Mouse (Mus musculus): ENCODE data around the gene Rras2. TPM values are rescaled to one million over a fixed set of nuclear protein-coding genes. Genes with fewer than 3 reads are reported as not detected.

The Rras2 gene
- polyA plus RNA-seq, 1 experiment from 2014 or later = 51.2 TPM

- H3K9ac ChIP-seq (ENCODE audit: low read depth, low read length) = no peak overlapping the region
- H3K4me3 ChIP-seq (replicated peaks; ENCODE audit: low read depth, low read length) = no peak overlapping the region
- ATAC-seq (replicated peaks; ENCODE audit: low FRiP score, low read depth) (no peak), DNase-seq (ENCODE audit: low spot score) (no peak)
- H3K27me3 ChIP-seq (ENCODE audit: insufficient read depth, low read length) = no peaks in the 10 kb centered on the region
- no peaks in the 10 kb centered on the region for H3K4me1 ChIP-seq (replicated peaks; ENCODE audit: insufficient read depth, low read length)
- no peak overlapping the region for H3K27ac ChIP-seq
- no peaks in the 10 kb centered on the region for H3K9me3 ChIP-seq (replicated peaks; ENCODE audit: low read length)
- TF ChIP-seq CTCF (IDR thresholded peaks at IDR 0.05; ENCODE audit: low read depth) = no peak
- H3K36me3 ChIP-seq (ENCODE audit: insufficient read depth, low read length) = no peaks in the 10 kb centered on the region
- H3K4me2 ChIP-seq (ENCODE audit: low read length) = no peak overlapping the region
- WGBS = 69% methylated on average over 3 of the region's 3 CpGs
Observed at GRCm38 (mm10) chr7:114018861-114019260, 98.7 kb downstream of the Rras2 start.

GRCm38 (mm10) chr7:114016001-114016949 is 101.3 kb downstream of the Rras2 start:
- H3K27me3 ChIP-seq (ENCODE audit: insufficient read depth, low read length) = no peaks in the 10 kb centered on the region
- no peak overlapping the region for H3K27ac ChIP-seq
- H3K4me2 ChIP-seq (ENCODE audit: low read length) = no peak overlapping the region
- ATAC-seq (replicated peaks; ENCODE audit: low FRiP score, low read depth) (no peak), DNase-seq (ENCODE audit: low spot score) (no peak)
- no peak for TF ChIP-seq CTCF (IDR thresholded peaks at IDR 0.05; ENCODE audit: low read depth)
- H3K4me3 ChIP-seq (replicated peaks; ENCODE audit: low read depth, low read length) = no peak overlapping the region
- WGBS = 76% methylated on average over 8 of the region's 8 CpGs
- H3K9ac ChIP-seq (ENCODE audit: low read depth, low read length) = no peak overlapping the region
- H3K4me1 ChIP-seq (replicated peaks; ENCODE audit: insufficient read depth, low read length) = no peaks in the 10 kb centered on the region
- H3K36me3 ChIP-seq (ENCODE audit: insufficient read depth, low read length) = no peaks in the 10 kb centered on the region
- H3K9me3 ChIP-seq (replicated peaks; ENCODE audit: low read length) = no peaks in the 10 kb centered on the region

- no peaks in the 10 kb centered on the region for H3K9me3 ChIP-seq (replicated peaks; ENCODE audit: low read length)
- WGBS = 52% methylated on average over 9 of the region's 9 CpGs
- H3K36me3 ChIP-seq (ENCODE audit: insufficient read depth, low read length) = no peaks in the 10 kb centered on the region
- DNase-seq (ENCODE audit: low spot score) (no peak), ATAC-seq (replicated peaks; ENCODE audit: low FRiP score, low read depth) (no peak)
- H3K4me1 ChIP-seq (replicated peaks; ENCODE audit: insufficient read depth, low read length) = no peaks in the 10 kb centered on the region
- no peak for TF ChIP-seq CTCF (IDR thresholded peaks at IDR 0.05; ENCODE audit: low read depth)
- H3K27ac ChIP-seq = no peak overlapping the region
- H3K27me3 ChIP-seq (ENCODE audit: insufficient read depth, low read length) = no peaks in the 10 kb centered on the region
- no peak overlapping the region for H3K4me2 ChIP-seq (ENCODE audit: low read length)
- H3K9ac ChIP-seq (ENCODE audit: low read depth, low read length) = no peak overlapping the region
- no peak overlapping the region for H3K4me3 ChIP-seq (replicated peaks; ENCODE audit: low read depth, low read length)
Observed at GRCm38 (mm10) chr7:114011726-114012443, 105.7 kb downstream of the Rras2 start.

GRCm38 (mm10) chr7:114007565-114007964 is 110.0 kb downstream of the Rras2 start:
- 68% methylated on average over 5 of the region's 5 CpGs for WGBS
- DNase-seq (ENCODE audit: low spot score) = no peak
- no peaks in the 10 kb centered on the region for H3K4me1 ChIP-seq (replicated peaks; ENCODE audit: insufficient read depth, low read length)
- no peak overlapping the region for H3K4me3 ChIP-seq (replicated peaks; ENCODE audit: low read depth, low read length)
- H3K27me3 ChIP-seq (ENCODE audit: insufficient read depth, low read length) = no peaks in the 10 kb centered on the region
- H3K9me3 ChIP-seq (replicated peaks; ENCODE audit: low read length) = no peaks in the 10 kb centered on the region
- H3K27ac ChIP-seq = no peak overlapping the region
- no peak overlapping the region for H3K4me2 ChIP-seq (ENCODE audit: low read length)
- no peak for ATAC-seq (replicated peaks; ENCODE audit: low FRiP score, low read depth)
- H3K9ac ChIP-seq (ENCODE audit: low read depth, low read length) = no peak overlapping the region
- no peaks in the 10 kb centered on the region for H3K36me3 ChIP-seq (ENCODE audit: insufficient read depth, low read length)
- peak; percentile 64 for TF ChIP-seq CTCF (IDR thresholded peaks at IDR 0.05; ENCODE audit: low read depth)

GRCm38 (mm10) chr7:114006456-114006855 is 111.1 kb downstream of the Rras2 start:
- DNase-seq (ENCODE audit: low spot score) = no peak
- no peak for ATAC-seq (replicated peaks; ENCODE audit: low FRiP score, low read depth)
- WGBS = 87% methylated on average over 8 of the region's 8 CpGs
- Histone ChIP-seq H3K9me3 (replicated peaks; ENCODE audit: low read length) (no peaks in the 10 kb centered on the region), H3K4me1 (replicated peaks; ENCODE audit: insufficient read depth, low read length) (no peaks in the 10 kb centered on the region), H3K36me3 (ENCODE audit: insufficient read depth, low read length) (no peaks in the 10 kb centered on the region), H3K27ac (no peak overlapping the region), H3K4me3 (replicated peaks; ENCODE audit: low read depth, low read length) (no peak overlapping the region), H3K9ac (ENCODE audit: low read depth, low read length) (no peak overlapping the region), H3K4me2 (ENCODE audit: low read length) (no peak overlapping the region), H3K27me3 (ENCODE audit: insufficient read depth, low read length) (no peaks in the 10 kb centered on the region)
- no peak for TF ChIP-seq CTCF (IDR thresholded peaks at IDR 0.05; ENCODE audit: low read depth)

- no peak overlapping the region for H3K4me2 ChIP-seq (ENCODE audit: low read length)
- no peaks in the 10 kb centered on the region for H3K4me1 ChIP-seq (replicated peaks; ENCODE audit: insufficient read depth, low read length)
- no peak overlapping the region for H3K4me3 ChIP-seq (replicated peaks; ENCODE audit: low read depth, low read length)
- H3K27me3 ChIP-seq (ENCODE audit: insufficient read depth, low read length) = no peaks in the 10 kb centered on the region
- no peak for TF ChIP-seq CTCF (IDR thresholded peaks at IDR 0.05; ENCODE audit: low read depth)
- H3K36me3 ChIP-seq (ENCODE audit: insufficient read depth, low read length) = no peaks in the 10 kb centered on the region
- DNase-seq (ENCODE audit: low spot score) = no peak
- no peak for ATAC-seq (replicated peaks; ENCODE audit: low FRiP score, low read depth)
- H3K9me3 ChIP-seq (replicated peaks; ENCODE audit: low read length) = no peaks in the 10 kb centered on the region
- 65% methylated on average over 5 of the region's 5 CpGs for WGBS
- H3K9ac ChIP-seq (ENCODE audit: low read depth, low read length) = no peak overlapping the region
- H3K27ac ChIP-seq = no peak overlapping the region
Observed at GRCm38 (mm10) chr7:114005499-114005898, 112.1 kb downstream of the Rras2 start.
